Mouse (Mus musculus): ENCODE results near the gene Evi5. TPM values are rescaled to one million over a fixed set of nuclear protein-coding genes. Genes with fewer than 3 reads are reported as not detected.

Evi5 gene
- total RNA-seq, 1 experiment from 2014 or later = 15.4 TPM

- no peak for ATAC-seq (replicated peaks; ENCODE audit: low read depth, poor library complexity, severe bottlenecking)
Measured at GRCm38 (mm10) chr5:107829998-107830560, 44.8 kb downstream of the Evi5 start, which contains the start of gene Ube2d2b. Gene Ube2d2b (plus strand): TSS chr5:107830099.

- ATAC-seq (replicated peaks; ENCODE audit: low read depth, poor library complexity, severe bottlenecking) = no peak
Measured at GRCm38 (mm10) chr5:107822521-107822920, 52.4 kb downstream of the Evi5 start.

GRCm38 (mm10) chr5:107814651-107815050, 60.3 kb downstream of the Evi5 start:
- ATAC-seq (replicated peaks; ENCODE audit: low read depth, poor library complexity, severe bottlenecking) = no peak

- no peak for ATAC-seq (replicated peaks; ENCODE audit: low read depth, poor library complexity, severe bottlenecking)
Measured at GRCm38 (mm10) chr5:107807496-107807895, 67.4 kb downstream of the Evi5 start.

GRCm38 (mm10) chr5:107802621-107803020, 72.3 kb downstream of the Evi5 start:
- no peak for ATAC-seq (replicated peaks; ENCODE audit: low read depth, poor library complexity, severe bottlenecking)

- ATAC-seq (replicated peaks; ENCODE audit: low read depth, poor library complexity, severe bottlenecking) = no peak
Measured at GRCm38 (mm10) chr5:107801234-107801633, 73.7 kb downstream of the Evi5 start.

- no peak for ATAC-seq (replicated peaks; ENCODE audit: low read depth, poor library complexity, severe bottlenecking)
Measured at GRCm38 (mm10) chr5:107798290-107798689, 76.6 kb downstream of the Evi5 start.

- 0 out of 2 replicates have a peak, but pooled peaks have one; percentile 50 for ATAC-seq (replicated peaks; ENCODE audit: low read depth, poor library complexity, severe bottlenecking)
Measured at GRCm38 (mm10) chr5:107793927-107794326, 81.0 kb downstream of the Evi5 start.

GRCm38 (mm10) chr5:107793258-107793657, 81.6 kb downstream of the Evi5 start:
- no peak for ATAC-seq (replicated peaks; ENCODE audit: low read depth, poor library complexity, severe bottlenecking)

- ATAC-seq (replicated peaks; ENCODE audit: low read depth, poor library complexity, severe bottlenecking) = no peak
Measured at GRCm38 (mm10) chr5:107792516-107792915, 82.4 kb downstream of the Evi5 start.

- ATAC-seq (replicated peaks; ENCODE audit: low read depth, poor library complexity, severe bottlenecking) = no peak
Measured at GRCm38 (mm10) chr5:107791966-107792365, 82.9 kb downstream of the Evi5 start.

- peak; percentile 71 for ATAC-seq (replicated peaks; ENCODE audit: low read depth, poor library complexity, severe bottlenecking)
Measured at GRCm38 (mm10) chr5:107789492-107789891, 85.4 kb downstream of the Evi5 start.

- peak; percentile 42; the same call in 1 of the 2 replicates for ATAC-seq (replicated peaks; ENCODE audit: low read depth, poor library complexity, severe bottlenecking)
Measured at GRCm38 (mm10) chr5:107787682-107788443, 87.0 kb downstream of the Evi5 start.

GRCm38 (mm10) chr5:107782360-107782759, 92.5 kb downstream of the Evi5 start:
- ATAC-seq (replicated peaks; ENCODE audit: low read depth, poor library complexity, severe bottlenecking) = 0 out of 2 replicates have a peak, but pooled peaks have one; percentile 42

- no peak for ATAC-seq (replicated peaks; ENCODE audit: low read depth, poor library complexity, severe bottlenecking)
Measured at GRCm38 (mm10) chr5:107778763-107779162, 96.1 kb downstream of the Evi5 start.

- ATAC-seq (replicated peaks; ENCODE audit: low read depth, poor library complexity, severe bottlenecking) = no peak
Measured at GRCm38 (mm10) chr5:107777545-107777830, 97.4 kb downstream of the Evi5 start.

GRCm38 (mm10) chr5:107776777-107777544, 97.9 kb downstream of the Evi5 start:
- ATAC-seq (replicated peaks; ENCODE audit: low read depth, poor library complexity, severe bottlenecking) = no peak

GRCm38 (mm10) chr5:107775875-107776274, 99.0 kb downstream of the Evi5 start:
- no peak for ATAC-seq (replicated peaks; ENCODE audit: low read depth, poor library complexity, severe bottlenecking)

GRCm38 (mm10) chr5:107772049-107772448, 102.9 kb downstream of the Evi5 start:
- 0 out of 2 replicates have a peak, but pooled peaks have one; percentile 17 for ATAC-seq (replicated peaks; ENCODE audit: low read depth, poor library complexity, severe bottlenecking)

GRCm38 (mm10) chr5:107768224-107768623, 106.7 kb downstream of the Evi5 start:
- ATAC-seq (replicated peaks; ENCODE audit: low read depth, poor library complexity, severe bottlenecking) = peak; percentile 78

- no peak for ATAC-seq (replicated peaks; ENCODE audit: low read depth, poor library complexity, severe bottlenecking)
Measured at GRCm38 (mm10) chr5:107765946-107766345, 109.0 kb downstream of the Evi5 start.

All from common myeloid progenitor, adult 5-6 weeks (primary cell).